Mouse (Mus musculus) stomach, postnatal 0 days (tissue): Measurements from ENCODE around the gene Prelp. TPM values are rescaled to one million over a fixed set of nuclear protein-coding genes. Genes with fewer than 3 reads are reported as not detected.

ENCODE experiments used
- ATAC-seq: fragments of 200-750 bp; cut with Nextera tagmentation; 2 replicates; pipeline ENCODE4 v1.8.0; 2017; ENCODE audit not compliant: low FRiP score, low TSS enrichment
- DNase-seq: peaks from one replicate; pipeline ENCODE4 v3.0.0-alpha.2; 2016; ENCODE audit warnings: low spot score
- H3K27ac ChIP-seq: fragments of 300-500 bp; sonication (generic); replicated peaks from 2 replicates; pipeline ENCODE4 v1.5.1; 2014; ENCODE audit warnings: mild to moderate bottlenecking, control low read depth
- H3K27me3 ChIP-seq: fragments of 300-500 bp; sonication (generic); 2 replicates; pipeline ENCODE4 v1.6.1; 2014; ENCODE audit warnings: low read length; ENCODE audit not compliant: control insufficient read depth, insufficient read depth
- H3K36me3 ChIP-seq: fragments of 300-500 bp; sonication (generic); 2 replicates; pipeline ENCODE4 v1.6.1; 2014; ENCODE audit warnings: low read length, mixed read lengths; ENCODE audit not compliant: control insufficient read depth, insufficient read depth
- H3K4me1 ChIP-seq: fragments of 300-500 bp; sonication (generic); replicated peaks from 2 replicates; pipeline ENCODE4 v1.6.1; 2014; ENCODE audit warnings: antibody characterized with exemption; ENCODE audit not compliant: control insufficient read depth, insufficient read depth
- H3K4me2 ChIP-seq: fragments of 300-500 bp; sonication (generic); replicated peaks from 2 replicates; pipeline ENCODE4 v1.6.1; 2014; ENCODE audit warnings: low read depth, mild to moderate bottlenecking, control low read depth, moderate library complexity
- H3K4me3 ChIP-seq: fragments of 300-500 bp; sonication (generic); 2 replicates; pipeline ENCODE4 v1.5.1; 2014; ENCODE audit warnings: low read depth, low read length, control low read depth
- H3K9ac ChIP-seq: fragments of 300-500 bp; sonication (generic); 2 replicates; pipeline ENCODE4 v1.6.1; 2014; ENCODE audit warnings: mild to moderate bottlenecking, low read length, control low read depth, mixed read lengths
- H3K9me3 ChIP-seq: fragments of 300-500 bp; sonication (generic); 2 replicates; pipeline ENCODE4 v1.6.1; 2016; ENCODE audit warnings: low read length; ENCODE audit not compliant: control insufficient read depth
- CTCF ChIP-seq: IDR thresholded peaks from 2 replicates; pipeline ENCODE4 v1.5.1; 2016; ENCODE audit warnings: antibody characterized with exemption, low read depth, mild to moderate bottlenecking, moderate library complexity
- EP300 ChIP-seq: optimal IDR thresholded peaks from 2 replicates; pipeline ENCODE3; 2016; ENCODE audit warnings: antibody characterized with exemption
- WGBS: fragments of 180-500 bp; shearing (Covaris S2); extraction: QIAGEN DNeasy Blood & Tissue Kit; methylation state at CpG from one replicate; pipeline ENCODE4 v1.1.7; 2014; 5-methylcytosine and 5-hydroxymethylcytosine counted together
- polyA plus RNA-seq: library from polyadenylated mRNA; unstranded; fragments of >200 nt; fragmentation: Nextera tagmentation; extraction: Ambion mirVana; gene quantifications from 2 replicates; pipeline ENCODE4 v1.2.1, GENCODE M21; 2015

Gene Prelp
- polyA plus RNA-seq, 1 experiment from 2014 or later, result 4.7 TPM

- ATAC-seq (no peak), DNase-seq (peak; percentile 41)
- Histone ChIP-seq H3K9ac (no peak overlapping the region), H3K36me3 (no peaks in the 10 kb centered on the region), H3K4me1 (peaks cover 5% of the 10 kb centered on the region), H3K27me3 (no peaks in the 10 kb centered on the region), H3K4me3 (no peak overlapping the region), H3K4me2 (no peak overlapping the region), H3K27ac (no peak overlapping the region), H3K9me3 (no peaks in the 10 kb centered on the region)
- 65% methylated on average over 4 of the region's 4 CpGs for WGBS
- TF ChIP-seq EP300, result no peak
- TF ChIP-seq CTCF, result no peak
Measured at GRCm38 (mm10) chr1:133911008-133911407, 10.2 kb downstream of the Prelp start.

DNA sequence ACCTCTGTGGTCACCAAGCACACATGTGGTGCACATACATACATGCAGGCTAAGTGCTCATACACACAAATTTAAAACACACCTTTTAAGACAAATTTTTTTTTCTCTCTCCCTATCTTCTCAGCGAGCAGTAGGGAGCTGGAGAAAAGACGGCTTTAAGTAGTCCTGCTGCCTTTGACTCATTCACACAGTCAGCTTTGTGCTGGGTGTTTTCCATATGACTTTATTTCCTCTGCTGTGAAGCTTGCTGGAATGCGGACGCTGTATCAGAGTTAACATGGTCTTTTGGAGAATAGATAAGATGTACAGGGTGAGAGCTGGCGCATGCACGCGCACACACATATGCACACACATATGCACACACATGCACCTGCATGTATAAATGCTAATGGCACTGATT, 11.1 kb downstream of the Prelp start:
- DNase-seq, result no peak
- H3K9ac ChIP-seq, result no peak overlapping the region
- H3K36me3 ChIP-seq, result no peaks in the 10 kb centered on the region
- no peaks in the 10 kb centered on the region for H3K9me3 ChIP-seq
- no peak for ATAC-seq
- H3K4me2 ChIP-seq, result no peak overlapping the region
- peaks cover 5% of the 10 kb centered on the region for H3K4me1 ChIP-seq
- TF ChIP-seq CTCF (no peak), EP300 (no peak)
- no peak overlapping the region for H3K27ac ChIP-seq
- 82% methylated on average over 7 of the region's 7 CpGs for WGBS
- no peaks in the 10 kb centered on the region for H3K27me3 ChIP-seq
- H3K4me3 ChIP-seq, result no peak overlapping the region

DNA sequence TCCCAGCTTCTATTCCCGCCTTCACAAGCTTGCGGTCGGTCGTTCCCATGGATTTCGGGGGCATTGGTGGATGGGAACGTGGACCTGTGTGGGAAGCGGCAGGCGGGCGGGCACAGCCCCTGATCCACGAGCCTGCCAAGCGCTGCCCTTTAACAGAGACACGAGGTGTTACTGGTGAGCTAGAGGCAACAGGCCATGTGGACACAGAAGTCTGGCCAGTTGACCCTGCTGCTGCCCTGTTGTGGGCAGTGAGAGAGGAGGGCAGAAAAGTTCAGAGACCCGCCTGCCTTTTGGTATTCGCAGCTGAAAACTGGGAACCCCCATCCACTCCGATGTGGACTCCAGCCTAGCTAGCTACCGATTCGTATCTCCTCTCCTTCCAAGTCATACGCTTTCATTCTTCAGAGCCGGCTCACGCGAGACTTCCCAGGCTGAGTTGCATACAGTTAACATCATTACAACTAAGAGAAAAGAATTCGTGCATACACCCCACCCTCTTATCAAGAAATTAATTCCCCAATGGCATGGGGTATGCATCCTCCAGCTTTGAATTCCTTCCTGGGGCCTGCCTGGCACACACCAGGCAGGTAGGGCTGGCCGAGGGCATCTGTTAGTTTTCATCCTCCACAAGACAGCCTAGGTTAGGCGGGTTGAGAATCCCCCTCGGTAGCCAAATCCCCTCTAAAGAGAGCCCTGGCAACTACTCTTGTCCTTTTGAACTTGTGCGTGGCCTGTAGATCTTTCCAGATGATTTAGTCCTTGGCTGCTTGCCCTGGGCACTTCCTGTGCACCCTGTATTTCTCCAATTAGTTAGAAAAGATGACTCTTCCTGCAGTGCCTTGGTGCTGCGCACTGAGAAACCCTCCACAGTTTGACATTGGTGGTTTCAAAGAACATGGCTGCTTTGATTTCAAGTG, 12.3 kb downstream of the Prelp start:
- Histone ChIP-seq H3K27ac (peak overlapping the region; percentile 81), H3K4me2 (peak overlapping the region; percentile 77), H3K27me3 (no peaks in the 10 kb centered on the region), H3K9me3 (no peaks in the 10 kb centered on the region), H3K4me1 (peaks cover 5% of the 10 kb centered on the region), H3K36me3 (no peaks in the 10 kb centered on the region), H3K4me3 (peak overlapping the region; percentile 35), H3K9ac (peak overlapping the region; percentile 61)
- WGBS, result 11% methylated on average over 27 of the region's 27 CpGs
- DNase-seq (no peak), ATAC-seq (peak; percentile 24; the same call in 1 of the 2 replicates)
- TF ChIP-seq EP300 (no peak), CTCF (no peak)

GRCm38 (mm10) chr1:133907949-133908658, 13.1 kb downstream of the Prelp start, which contains the start of gene Optc:
Gene Optc, minus strand, starts transcription at chr1:133907999.
- Histone ChIP-seq H3K9me3 (no peaks in the 10 kb centered on the region), H3K27me3 (no peaks in the 10 kb centered on the region), H3K4me2 (peak within 1 kb of the TSS; percentile 77), H3K9ac (peak within 1 kb of the TSS; percentile 61), H3K4me3 (peak within 1 kb of the TSS; percentile 35), H3K4me1 (peaks cover 5% of the 10 kb centered on the region), H3K36me3 (no peaks in the 10 kb centered on the region), H3K27ac (peak within 1 kb of the TSS; percentile 81)
- ATAC-seq (peak; percentile 64; the same call in 1 of the 2 replicates), DNase-seq (peak; percentile 74)
- TF ChIP-seq CTCF (no peak), EP300 (no peak)
- 5% methylated on average over 25 of the region's 30 CpGs for WGBS

DNA sequence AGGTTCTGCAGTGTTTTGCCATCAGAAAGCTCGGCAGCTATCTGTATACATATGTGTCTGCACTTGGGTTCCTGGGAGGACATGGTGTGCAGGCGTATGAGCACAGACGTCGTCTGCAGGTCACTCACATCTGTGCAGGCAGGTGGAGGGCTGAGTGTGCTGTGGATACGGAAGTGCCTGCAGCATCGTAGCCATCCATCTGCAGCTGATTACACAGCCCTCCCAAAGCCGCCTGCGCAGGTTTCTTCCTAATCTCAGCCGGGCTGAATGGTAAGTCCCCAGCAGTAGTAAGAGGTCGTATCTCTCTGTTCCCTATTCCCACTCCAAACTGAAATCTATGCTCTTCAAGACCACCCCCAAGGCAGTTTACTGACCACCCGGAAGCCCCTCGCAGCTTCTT, 14.8 kb downstream of the Prelp start:
- DNase-seq, result no peak
- no peak overlapping the region for H3K4me3 ChIP-seq
- no peak overlapping the region for H3K4me2 ChIP-seq
- 60% methylated on average over 12 of the region's 12 CpGs for WGBS
- no peak for ATAC-seq
- no peak overlapping the region for H3K27ac ChIP-seq
- H3K36me3 ChIP-seq, result no peaks in the 10 kb centered on the region
- peaks cover 5% of the 10 kb centered on the region for H3K4me1 ChIP-seq
- H3K9ac ChIP-seq, result no peak overlapping the region
- H3K27me3 ChIP-seq, result no peaks in the 10 kb centered on the region
- no peak for TF ChIP-seq CTCF
- H3K9me3 ChIP-seq, result no peaks in the 10 kb centered on the region
